Mouse (Mus musculus): ENCODE data around the gene Asic1. TPM values are rescaled to one million over a fixed set of nuclear protein-coding genes. Genes with fewer than 3 reads are reported as not detected.

Gene Asic1
- total and polyA plus RNA-seq, 2 experiments from 2014 or later = 28.1 to 99.1 TPM

DNA sequence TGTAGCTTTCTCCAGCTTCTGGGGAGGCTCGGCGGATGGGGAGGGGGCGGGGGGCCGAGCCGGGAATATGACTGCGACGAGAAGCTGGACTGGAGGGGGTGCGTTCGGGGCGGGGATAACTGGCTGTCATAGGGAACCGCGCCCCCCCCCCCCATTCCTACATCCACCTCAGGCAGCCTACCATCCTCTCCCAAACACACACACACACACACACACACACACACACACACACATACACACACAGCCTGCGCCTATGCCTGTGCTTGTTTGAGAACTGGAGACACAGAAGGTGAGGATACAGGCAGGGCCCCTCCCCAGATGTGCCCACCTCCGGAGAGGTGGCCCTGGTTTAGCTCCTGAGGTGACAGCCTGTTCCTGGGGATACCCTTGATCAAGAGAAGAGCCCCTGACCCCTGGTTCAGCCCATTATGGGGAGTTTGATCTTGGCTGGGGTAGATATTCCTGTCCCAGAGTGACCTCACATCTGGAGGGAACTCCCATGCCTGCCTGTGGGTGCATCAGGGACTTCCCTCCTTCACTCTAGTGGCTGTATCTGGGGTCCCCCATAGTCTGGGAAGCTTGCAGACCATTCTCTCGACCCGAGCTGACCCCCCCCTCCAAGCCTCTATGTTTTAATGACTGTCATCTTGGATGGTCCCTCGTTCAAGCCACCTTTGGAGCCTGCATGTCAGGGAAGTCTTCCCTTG, 949 bp downstream of the Asic1 start:
- WGBS = 19% methylated on average over 9 of the region's 17 CpGs
- H3K36me3 ChIP-seq (ENCODE audit: insufficient read depth) = peaks cover 8% of the 10 kb centered on the region; the same call in 1 of the 2 replicates
- TF ChIP-seq CTCF (IDR thresholded peaks at IDR 0.05; ENCODE audit: low read depth) = no peak
- peak overlapping the region; percentile 86 for H3K4me3 ChIP-seq (ENCODE audit: low read depth, low read length)
- ATAC-seq (peak; percentile 56), DNase-seq (peak; percentile 70)
- peak overlapping the region; percentile 92 for H3K9ac ChIP-seq
- peak overlapping the region; percentile 74 for H3K4me2 ChIP-seq (ENCODE audit: low read depth)
- no peaks in the 10 kb centered on the region for H3K27me3 ChIP-seq (ENCODE audit: insufficient read depth, low read length)
- no peaks in the 10 kb centered on the region for H3K9me3 ChIP-seq (ENCODE audit: low read length)
- peaks cover 29% of the 10 kb centered on the region for H3K4me1 ChIP-seq (ENCODE audit: insufficient read depth)
- H3K27ac ChIP-seq (ENCODE audit: low read depth, low read length) = peak overlapping the region; percentile 91

DNA sequence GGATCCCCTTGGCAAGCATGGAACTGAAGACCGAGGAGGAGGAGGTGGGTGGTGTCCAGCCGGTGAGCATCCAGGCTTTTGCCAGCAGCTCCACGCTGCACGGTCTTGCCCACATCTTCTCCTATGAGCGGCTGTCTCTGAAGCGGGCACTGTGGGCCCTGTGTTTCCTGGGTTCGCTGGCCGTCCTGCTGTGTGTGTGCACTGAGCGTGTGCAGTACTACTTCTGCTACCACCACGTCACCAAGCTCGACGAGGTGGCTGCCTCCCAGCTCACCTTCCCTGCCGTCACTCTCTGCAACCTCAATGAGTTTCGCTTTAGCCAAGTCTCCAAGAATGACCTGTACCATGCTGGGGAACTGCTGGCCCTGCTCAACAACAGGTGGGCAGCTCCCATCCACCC, 1.6 kb downstream of the Asic1 start:
- Histone ChIP-seq H3K27me3 (ENCODE audit: insufficient read depth, low read length) (no peaks in the 10 kb centered on the region), H3K4me3 (ENCODE audit: low read depth, low read length) (peak overlapping the region; percentile 86; the same call in 1 of the 2 replicates), H3K27ac (ENCODE audit: low read depth, low read length) (no peak overlapping the region), H3K9me3 (ENCODE audit: low read length) (no peaks in the 10 kb centered on the region), H3K9ac (no peak overlapping the region), H3K36me3 (ENCODE audit: insufficient read depth) (peaks cover 8% of the 10 kb centered on the region; the same call in 1 of the 2 replicates), H3K4me2 (ENCODE audit: low read depth) (peak overlapping the region; percentile 74), H3K4me1 (ENCODE audit: insufficient read depth) (peaks cover 28% of the 10 kb centered on the region)
- TF ChIP-seq CTCF (IDR thresholded peaks at IDR 0.05; ENCODE audit: low read depth) = no peak
- 73% methylated on average over 14 of the region's 14 CpGs for WGBS
- ATAC-seq (no peak), DNase-seq (no peak)

DNA sequence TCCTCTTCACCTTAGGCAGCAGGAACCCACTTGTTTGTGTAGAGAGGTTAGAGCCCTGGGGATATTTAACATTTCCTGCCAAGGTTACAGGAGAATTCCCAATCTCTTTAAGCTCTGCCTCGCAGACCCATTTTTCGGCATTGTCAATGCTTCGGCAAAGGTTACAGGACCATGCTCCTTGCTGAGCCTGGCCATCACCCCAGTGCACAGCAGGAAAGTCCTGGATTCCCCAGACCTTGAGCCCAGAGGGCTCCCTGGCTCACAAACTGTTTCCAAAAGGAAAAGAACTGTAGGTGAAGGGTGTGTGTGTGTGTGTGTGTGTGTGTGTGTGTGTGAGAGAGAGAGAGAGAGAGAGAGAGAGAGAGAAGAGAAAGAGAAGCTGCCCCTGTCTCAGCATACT, 4.7 kb downstream of the Asic1 start:
- Histone ChIP-seq H3K9me3 (ENCODE audit: low read length) (no peaks in the 10 kb centered on the region), H3K27ac (ENCODE audit: low read depth, low read length) (no peak overlapping the region), H3K4me3 (ENCODE audit: low read depth, low read length) (no peak overlapping the region), H3K27me3 (ENCODE audit: insufficient read depth, low read length) (no peaks in the 10 kb centered on the region), H3K36me3 (ENCODE audit: insufficient read depth) (peaks cover 11% of the 10 kb centered on the region; the same call in 1 of the 2 replicates), H3K9ac (no peak overlapping the region), H3K4me2 (ENCODE audit: low read depth) (peak overlapping the region; percentile 23; the same call in 1 of the 2 replicates), H3K4me1 (ENCODE audit: insufficient read depth) (peaks cover 29% of the 10 kb centered on the region)
- ATAC-seq (no peak), DNase-seq (no peak)
- 80% methylated on average over 3 of the region's 3 CpGs for WGBS
- TF ChIP-seq CTCF (IDR thresholded peaks at IDR 0.05; ENCODE audit: low read depth) = no peak

- TF ChIP-seq CTCF (IDR thresholded peaks at IDR 0.05; ENCODE audit: low read depth) = no peak
- no peak overlapping the region for H3K9ac ChIP-seq
- peak; percentile 82 for ATAC-seq
- peaks cover 24% of the 10 kb centered on the region for H3K4me1 ChIP-seq (ENCODE audit: insufficient read depth)
- 18% methylated on average over 8 of the region's 8 CpGs for WGBS
- H3K9me3 ChIP-seq (ENCODE audit: low read length) = no peaks in the 10 kb centered on the region
- peak overlapping the region; percentile 69 for H3K27ac ChIP-seq (ENCODE audit: low read depth, low read length)
- H3K4me2 ChIP-seq (ENCODE audit: low read depth) = 0 out of 2 replicates have a peak overlapping the region, but pooled peaks have one; percentile 13
- peak; percentile 50 for DNase-seq
- H3K36me3 ChIP-seq (ENCODE audit: insufficient read depth) = peaks cover 11% of the 10 kb centered on the region; the same call in 1 of the 2 replicates
- no peaks in the 10 kb centered on the region for H3K27me3 ChIP-seq (ENCODE audit: insufficient read depth, low read length)
- H3K4me3 ChIP-seq (ENCODE audit: low read depth, low read length) = no peak overlapping the region
These were observed 6.9 kb downstream of the Asic1 start for GRCm38 (mm10) chr15:99677089-99677488.

- ATAC-seq (no peak), DNase-seq (no peak)
- 12% methylated on average over 13 of the region's 13 CpGs for whole genome bisulfite sequencing
These were observed 8.1 kb downstream of the Asic1 start for GRCm38 (mm10) chr15:99678063-99678800.

DNA sequence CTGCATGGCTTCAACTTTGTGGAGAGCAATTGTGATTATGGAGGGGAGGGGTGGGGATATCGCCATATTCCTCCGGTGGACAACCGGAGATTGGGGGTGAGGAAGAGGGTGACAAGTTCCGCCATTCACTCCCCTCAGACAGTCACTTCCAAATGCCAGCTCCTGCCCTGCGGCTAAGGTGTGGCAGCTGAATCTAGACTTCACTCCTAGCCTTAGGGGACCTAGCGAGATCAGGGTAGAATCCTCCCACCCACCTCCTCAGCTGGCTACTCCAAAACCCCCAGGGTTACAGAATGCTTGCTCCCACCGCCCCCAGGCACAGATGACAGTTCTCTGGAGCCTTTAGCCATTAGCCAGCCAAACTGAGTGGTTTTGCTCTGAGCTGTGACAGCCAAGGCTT, 8.8 kb downstream of the Asic1 start:
- no peaks in the 10 kb centered on the region for H3K27me3 ChIP-seq (ENCODE audit: insufficient read depth, low read length)
- TF ChIP-seq CTCF (IDR thresholded peaks at IDR 0.05; ENCODE audit: low read depth) = no peak
- peaks cover 8% of the 10 kb centered on the region; the same call in 1 of the 2 replicates for H3K36me3 ChIP-seq (ENCODE audit: insufficient read depth)
- DNase-seq (no peak), ATAC-seq (no peak)
- H3K4me1 ChIP-seq (ENCODE audit: insufficient read depth) = peaks cover 24% of the 10 kb centered on the region
- no peak overlapping the region for H3K4me3 ChIP-seq (ENCODE audit: low read depth, low read length)
- H3K4me2 ChIP-seq (ENCODE audit: low read depth) = no peak overlapping the region
- H3K9me3 ChIP-seq (ENCODE audit: low read length) = no peaks in the 10 kb centered on the region
- WGBS = 73% methylated on average over 7 of the region's 7 CpGs
- H3K27ac ChIP-seq (ENCODE audit: low read depth, low read length) = no peak overlapping the region
- H3K9ac ChIP-seq = no peak overlapping the region

More at GRCm38 (mm10) chr15:99678063-99678800, 8.1 kb downstream of the Asic1 start:
- no peak overlapping the region for H3K4me2 ChIP-seq (ENCODE audit: low read depth)
- no peak overlapping the region for H3K27ac ChIP-seq (ENCODE audit: low read depth, low read length)
- peak; percentile 56 for TF ChIP-seq CTCF (IDR thresholded peaks at IDR 0.05; ENCODE audit: low read depth)
- H3K4me3 ChIP-seq (ENCODE audit: low read depth, low read length) = no peak overlapping the region
- no peaks in the 10 kb centered on the region for H3K9me3 ChIP-seq (ENCODE audit: low read length)
- H3K27me3 ChIP-seq (ENCODE audit: insufficient read depth, low read length) = no peaks in the 10 kb centered on the region
- peaks cover 24% of the 10 kb centered on the region for H3K4me1 ChIP-seq (ENCODE audit: insufficient read depth)
- no peak overlapping the region for H3K9ac ChIP-seq
- peaks cover 8% of the 10 kb centered on the region; the same call in 1 of the 2 replicates for H3K36me3 ChIP-seq (ENCODE audit: insufficient read depth)

- peaks cover 4% of the 10 kb centered on the region; the same call in 1 of the 2 replicates for H3K4me1 ChIP-seq (ENCODE audit: insufficient read depth)
- no peak overlapping the region for H3K9ac ChIP-seq
- peak; percentile 51 for TF ChIP-seq CTCF (IDR thresholded peaks at IDR 0.05; ENCODE audit: low read depth)
- DNase-seq = no peak
- ATAC-seq = no peak
- no peaks in the 10 kb centered on the region for H3K9me3 ChIP-seq (ENCODE audit: low read length)
- WGBS = 92% methylated on average over 7 of the region's 7 CpGs
- H3K27me3 ChIP-seq (ENCODE audit: insufficient read depth, low read length) = no peaks in the 10 kb centered on the region
- H3K27ac ChIP-seq (ENCODE audit: low read depth, low read length) = no peak overlapping the region
- H3K4me3 ChIP-seq (ENCODE audit: low read depth, low read length) = no peak overlapping the region
- H3K4me2 ChIP-seq (ENCODE audit: low read depth) = no peak overlapping the region
- peaks cover 21% of the 10 kb centered on the region for H3K36me3 ChIP-seq (ENCODE audit: insufficient read depth)
These were observed 12.7 kb downstream of the Asic1 start for GRCm38 (mm10) chr15:99682880-99683279.
